Mouse (Mus musculus) bone marrow, adult 2 months (tissue): ENCODE data around the gene Cldn18.

ENCODE experiments used
- CTCF ChIP-seq: fragments of 200-500 bp; IDR thresholded peaks from 2 replicates; pipeline ENCODE4 v1.5.1; 2011; ENCODE audit warnings: low read length, control low read depth; ENCODE audit not compliant: control insufficient read depth, insufficient read depth
- POLR2A ChIP-seq: fragments of 200-500 bp; IDR thresholded peaks from 2 replicates; pipeline ENCODE4 v1.6.1; 2011; ENCODE audit warnings: low read depth, mild to moderate bottlenecking, control low read depth, low read length, borderline replicate concordance; ENCODE audit not compliant: control insufficient read depth

DNA sequence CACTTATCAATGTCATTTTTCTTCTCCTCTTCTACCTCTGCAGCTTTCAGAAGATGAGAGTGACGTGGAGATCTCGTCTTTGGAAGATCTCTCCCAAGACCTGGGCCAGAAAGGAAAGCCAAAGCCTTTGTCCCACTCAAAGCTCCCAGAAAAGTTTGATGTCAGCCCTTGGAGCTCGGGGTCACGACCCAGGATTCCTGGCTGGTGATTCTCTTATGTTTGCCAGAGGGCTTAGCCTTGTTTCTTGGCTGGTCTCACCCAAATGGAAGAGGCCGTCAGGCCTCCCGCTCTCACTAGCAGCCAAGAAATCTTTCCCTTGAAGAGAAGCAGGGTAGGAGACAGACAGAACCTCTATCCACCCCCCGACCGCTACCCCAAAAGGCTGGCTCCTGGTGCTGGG is 49.5 kb downstream of the Cldn18 start:
- TF ChIP-seq CTCF, result no peak
- no peak for TF ChIP-seq POLR2A
